Mouse (Mus musculus) urinary bladder, postnatal 4 days (tissue): ENCODE results near the gene Nedd9.

Experiments used
- DNase-seq, 2 experiments: peaks; one replicate each; pipeline ENCODE4 v3.0.0; 2021 to 2022; ENCODE audit warnings: low spot score in 2 of 2

Nedd9 gene

GRCm38 (mm10) chr13:41343887-41344266, 143.3 kb downstream of the Nedd9 start:
- no peak for DNase-seq

- no peak for DNase-seq
These were observed 143.8 kb downstream of the Nedd9 start for GRCm38 (mm10) chr13:41343163-41343886.

GRCm38 (mm10) chr13:41341422-41341821, 145.7 kb downstream of the Nedd9 start:
- no peak for DNase-seq

- DNase-seq = no peak
These were observed 147.4 kb downstream of the Nedd9 start for GRCm38 (mm10) chr13:41339653-41340351.

- DNase-seq = no peak
These were observed 148.0 kb downstream of the Nedd9 start for GRCm38 (mm10) chr13:41339195-41339594.

GRCm38 (mm10) chr13:41337407-41337806, 149.8 kb downstream of the Nedd9 start:
- no peak for DNase-seq

GRCm38 (mm10) chr13:41336260-41336659, 150.9 kb downstream of the Nedd9 start:
- DNase-seq = peak in 1 of 2 experiments; percentile 60

- DNase-seq = no peak
These were observed 151.4 kb downstream of the Nedd9 start for GRCm38 (mm10) chr13:41335767-41336166.

- DNase-seq = no peak
These were observed 152.5 kb downstream of the Nedd9 start for GRCm38 (mm10) chr13:41334641-41335000.

GRCm38 (mm10) chr13:41333889-41334640, 153.1 kb downstream of the Nedd9 start:
- no peak for DNase-seq

- no peak for DNase-seq
These were observed 155.4 kb downstream of the Nedd9 start for GRCm38 (mm10) chr13:41331671-41332340.

GRCm38 (mm10) chr13:41330589-41331345, 156.4 kb downstream of the Nedd9 start:
- DNase-seq = no peak

- DNase-seq = no peak
These were observed 157.1 kb downstream of the Nedd9 start for GRCm38 (mm10) chr13:41330051-41330450.

- no peak for DNase-seq
These were observed 158.7 kb downstream of the Nedd9 start for GRCm38 (mm10) chr13:41328481-41328880.

- DNase-seq = no peak
These were observed 159.6 kb downstream of the Nedd9 start for GRCm38 (mm10) chr13:41327546-41327945.

- DNase-seq = no peak
These were observed 161.0 kb downstream of the Nedd9 start for GRCm38 (mm10) chr13:41326134-41326533.

GRCm38 (mm10) chr13:41325346-41325745, 161.8 kb downstream of the Nedd9 start:
- DNase-seq = no peak

- no peak for DNase-seq
These were observed 162.5 kb downstream of the Nedd9 start for GRCm38 (mm10) chr13:41324631-41325030.

- DNase-seq = no peak
These were observed 165.7 kb downstream of the Nedd9 start for GRCm38 (mm10) chr13:41321433-41321832.

- no peak for DNase-seq
These were observed 166.4 kb downstream of the Nedd9 start for GRCm38 (mm10) chr13:41320749-41321148.

- DNase-seq = peak; percentile 57 to 84
These were observed 184.4 kb downstream of the Nedd9 start for GRCm38 (mm10) chr13:41302716-41303115.
